ENCODE assay signal across 8 mouse cellular contexts in genomic region chr10:117711408-117711807, GRCm38 (mm10). TPM values are rescaled to one million over a fixed set of nuclear protein-coding genes. Genes with fewer than 3 reads are reported as not detected.
DNase-seq lines count a peak whose midpoint lies in the region; ATAC-seq and TF ChIP-seq lines count a peak whose summit lies in the region.

No protein-coding gene starts in this region.

- peak overlapping the region; percentile 80 for H3K4me3 ChIP-seq in lung, embryonic 14.5 days (ENCODE audit: low read depth, low read length)
- peak overlapping the region; percentile 89 for H3K4me3 ChIP-seq in forebrain, embryonic 10.5 days
- H3K4me3 ChIP-seq in kidney, embryonic 16.5 days (ENCODE audit: low read length) = peak overlapping the region; percentile 70
- H3K4me3 ChIP-seq in neural tube, embryonic 12.5 days = no peak overlapping the region

- peak overlapping the region; percentile 70 for H3K4me2 ChIP-seq in lung, embryonic 14.5 days
- H3K4me2 ChIP-seq in kidney, embryonic 16.5 days (replicated peaks; ENCODE audit: low read depth, low read length) = peak overlapping the region; percentile 68
- H3K4me2 ChIP-seq in neural tube, embryonic 12.5 days (replicated peaks) = peak overlapping the region; percentile 69

- TF ChIP-seq CTCF in lung, embryonic 14.5 days (IDR thresholded peaks at IDR 0.05; ENCODE audit: low read depth) = no peak

- H3K9ac ChIP-seq in lung, embryonic 14.5 days = no peak overlapping the region
- H3K9ac ChIP-seq in kidney, embryonic 16.5 days (replicated peaks; ENCODE audit: low read length) = peak overlapping the region; percentile 59
- peak overlapping the region; percentile 60 for H3K9ac ChIP-seq in neural tube, embryonic 12.5 days

- H3K27me3 ChIP-seq in lung, embryonic 14.5 days (ENCODE audit: insufficient read depth, low read length) = no peaks in the 10 kb centered on the region
- no peaks in the 10 kb centered on the region for H3K27me3 ChIP-seq in forebrain, embryonic 10.5 days (ENCODE audit: poor library complexity, severe bottlenecking)
- no peaks in the 10 kb centered on the region for H3K27me3 ChIP-seq in kidney, embryonic 16.5 days (ENCODE audit: insufficient read depth, low read length)
- no peaks in the 10 kb centered on the region for H3K27me3 ChIP-seq in neural tube, embryonic 12.5 days (replicated peaks)

- DNase-seq in lung, embryonic 14.5 days = no peak
- DNase-seq in lung, postnatal 36 days = no peak
- DNase-seq in forebrain, embryonic 10.5 days (ENCODE audit: extremely low spot score, low spot score) = no peak
- no peak for DNase-seq in frontal cortex, postnatal 25 days (ENCODE audit: low spot score in 2 of 2)
- DNase-seq in retina, postnatal 1 day = no peak
- DNase-seq in left cerebral cortex, adult 8-10 months (ENCODE audit: low spot score in 2 of 2) = no peak

- no peak overlapping the region for H3K27ac ChIP-seq in lung, embryonic 14.5 days (ENCODE audit: low read depth)
- peak overlapping the region; percentile 100 for H3K27ac ChIP-seq in forebrain, embryonic 10.5 days
- H3K27ac ChIP-seq in kidney, embryonic 16.5 days (ENCODE audit: low read length) = no peak overlapping the region; the same call in 1 of the 2 replicates
- H3K27ac ChIP-seq in neural tube, embryonic 12.5 days = no peak overlapping the region

- H3K36me3 ChIP-seq in lung, embryonic 14.5 days (ENCODE audit: insufficient read depth) = peaks cover 22% of the 10 kb centered on the region
- H3K36me3 ChIP-seq in forebrain, embryonic 10.5 days (replicated peaks) = peaks cover 30% of the 10 kb centered on the region
- peaks cover 8% of the 10 kb centered on the region for H3K36me3 ChIP-seq in kidney, embryonic 16.5 days (ENCODE audit: insufficient read depth, low read length)
- peaks cover 19% of the 10 kb centered on the region for H3K36me3 ChIP-seq in neural tube, embryonic 12.5 days

- WGBS in lung, embryonic 14.5 days = 68% methylated on average over 5 of the region's 5 CpGs
- WGBS in forebrain, embryonic 10.5 days = 77% methylated on average over 5 of the region's 5 CpGs
- WGBS in kidney, embryonic 16.5 days = 72% methylated on average over 5 of the region's 5 CpGs
- WGBS in neural tube, embryonic 12.5 days = 76% methylated on average over 5 of the region's 5 CpGs

- no peaks in the 10 kb centered on the region for H3K4me1 ChIP-seq in lung, embryonic 14.5 days (ENCODE audit: insufficient read depth)
- H3K4me1 ChIP-seq in forebrain, embryonic 10.5 days = peaks cover 24% of the 10 kb centered on the region
- peaks cover 16% of the 10 kb centered on the region for H3K4me1 ChIP-seq in kidney, embryonic 16.5 days (ENCODE audit: insufficient read depth, low read length)
- H3K4me1 ChIP-seq in neural tube, embryonic 12.5 days = peaks cover 18% of the 10 kb centered on the region

- H3K9me3 ChIP-seq in lung, embryonic 14.5 days (ENCODE audit: low read depth, low read length) = no peaks in the 10 kb centered on the region
- no peaks in the 10 kb centered on the region for H3K9me3 ChIP-seq in forebrain, embryonic 10.5 days
- no peaks in the 10 kb centered on the region for H3K9me3 ChIP-seq in kidney, embryonic 16.5 days (ENCODE audit: low read length)
- H3K9me3 ChIP-seq in neural tube, embryonic 12.5 days = no peaks in the 10 kb centered on the region

- ATAC-seq in lung, embryonic 14.5 days (ENCODE audit: insufficient read depth) = no peak; the same call in 1 of the 2 replicates
- no peak for ATAC-seq in kidney, embryonic 16.5 days (ENCODE audit: low FRiP score, low TSS enrichment)
- ATAC-seq in neural tube, embryonic 12.5 days (ENCODE audit: low FRiP score, low read depth) = no peak

RNA-seq across cellular contexts. Expression of gene Mdm2, which starts 0.8 kb away (rescaled TPM):
- 49.1 and 50.5 TPM in 2 replicates for polyA plus RNA-seq in lung, embryonic 14.5 days (2014; fragmentation: Nextera tagmentation; extraction: Ambion mirVana)
- 54.0 and 58.3 TPM in 2 replicates for polyA plus RNA-seq in forebrain, embryonic 10.5 days (2016; fragmentation: Nextera tagmentation; extraction: Ambion mirVana)
- polyA plus RNA-seq in kidney, embryonic 16.5 days (2015; fragmentation: Nextera tagmentation; extraction: Ambion mirVana) = 46.0 and 50.1 TPM in 2 replicates
- polyA plus RNA-seq in neural tube, embryonic 12.5 days (2016; fragmentation: Nextera tagmentation; extraction: Ambion mirVana) = 62.9 and 74.4 TPM in 2 replicates
- 10 to 100 TPM; 44.9 to 54.3 (median 51.9) TPM for total RNA-seq in left cerebral cortex, adult 8-10 months (2022)

RNA-seq across cellular contexts. Expression of gene Slc35e3, which starts 34.8 kb away (rescaled TPM):
- polyA plus RNA-seq in lung, embryonic 14.5 days (2014; fragmentation: Nextera tagmentation; extraction: Ambion mirVana) = 16.4 and 16.7 TPM in 2 replicates
- polyA plus RNA-seq in forebrain, embryonic 10.5 days (2016; fragmentation: Nextera tagmentation; extraction: Ambion mirVana) = 22.4 TPM in 2 replicates
- 15.2 and 17.3 TPM in 2 replicates for polyA plus RNA-seq in kidney, embryonic 16.5 days (2015; fragmentation: Nextera tagmentation; extraction: Ambion mirVana)
- 34.5 and 36.6 TPM in 2 replicates for polyA plus RNA-seq in neural tube, embryonic 12.5 days (2016; fragmentation: Nextera tagmentation; extraction: Ambion mirVana)
- 10 to 100 TPM; 29.2 to 31.7 (median 30.3) TPM for total RNA-seq in left cerebral cortex, adult 8-10 months (2022)
